Mouse (Mus musculus) hindbrain, embryonic 11.5 days (tissue): ENCODE results near the gene Ppm1h. TPM values are rescaled to one million over a fixed set of nuclear protein-coding genes. Genes with fewer than 3 reads are reported as not detected.
"Not testable (repeated sequence)": the region's sequence is repeated elsewhere in the genome, so short reads cannot be mapped to it uniquely, and the experiment has no call there.

Experiments
- ATAC-seq: fragments of 200-750 bp; cut with Nextera tagmentation; 2 replicates; pipeline ENCODE4 v1.8.0; 2017; ENCODE audit warnings: mild to moderate bottlenecking, moderate TSS enrichment, moderate library complexity; ENCODE audit not compliant: low FRiP score
- DNase-seq: peaks from one replicate; pipeline ENCODE4 v3.0.0-alpha.2; 2015; ENCODE audit warnings: low spot score
- H3K27ac ChIP-seq: fragments of 300-500 bp; sonication (generic); 2 replicates; pipeline ENCODE4 v1.5.1; 2014; ENCODE audit warnings: mild to moderate bottlenecking, low read depth, low read length
- H3K27me3 ChIP-seq: fragments of 300-500 bp; sonication (generic); 2 replicates; pipeline ENCODE4 v1.6.1; 2014; ENCODE audit warnings: mild to moderate bottlenecking, low read length, moderate library complexity, mixed read lengths; ENCODE audit not compliant: control insufficient read depth, insufficient read depth
- H3K36me3 ChIP-seq: fragments of 300-500 bp; sonication (generic); 2 replicates; pipeline ENCODE4 v1.6.1; 2014; ENCODE audit warnings: mild to moderate bottlenecking, low read length, moderate library complexity, mixed read lengths; ENCODE audit not compliant: control insufficient read depth, insufficient read depth
- H3K4me1 ChIP-seq: fragments of 300-500 bp; sonication (generic); replicated peaks from 2 replicates; pipeline ENCODE4 v1.6.1; 2014; ENCODE audit warnings: low read length, mixed read lengths; ENCODE audit not compliant: control insufficient read depth, insufficient read depth
- H3K4me2 ChIP-seq: fragments of 300-500 bp; sonication (generic); replicated peaks from 2 replicates; pipeline ENCODE4 v1.6.1; 2014; ENCODE audit warnings: mild to moderate bottlenecking, low read depth, low read length
- H3K4me3 ChIP-seq: fragments of 300-500 bp; sonication (generic); 2 replicates; pipeline ENCODE4 v1.5.1; 2014; ENCODE audit warnings: low read depth, low read length
- H3K9ac ChIP-seq: fragments of 300-500 bp; sonication (generic); 2 replicates; pipeline ENCODE4 v1.6.1; 2014; ENCODE audit warnings: low read depth, low read length
- H3K9me3 ChIP-seq: fragments of 300-500 bp; sonication (generic); 2 replicates; pipeline ENCODE4 v1.6.1; 2016; ENCODE audit warnings: low read length; ENCODE audit not compliant: control insufficient read depth
- WGBS: fragments of 180-500 bp; shearing (Covaris S2); extraction: QIAGEN DNeasy Blood & Tissue Kit; methylation state at CpG from one replicate; pipeline ENCODE4 v1.1.7; 2014; 5-methylcytosine and 5-hydroxymethylcytosine counted together
- polyA plus RNA-seq: library from polyadenylated mRNA; unstranded; fragments of >200 nt; fragmentation: Nextera tagmentation; extraction: Ambion mirVana; gene quantifications from 2 replicates; pipeline ENCODE4 v1.2.1, GENCODE M21; 2014

The Ppm1h gene
- polyA plus RNA-seq, 1 experiment from 2014 or later = 9.7 TPM

DNA sequence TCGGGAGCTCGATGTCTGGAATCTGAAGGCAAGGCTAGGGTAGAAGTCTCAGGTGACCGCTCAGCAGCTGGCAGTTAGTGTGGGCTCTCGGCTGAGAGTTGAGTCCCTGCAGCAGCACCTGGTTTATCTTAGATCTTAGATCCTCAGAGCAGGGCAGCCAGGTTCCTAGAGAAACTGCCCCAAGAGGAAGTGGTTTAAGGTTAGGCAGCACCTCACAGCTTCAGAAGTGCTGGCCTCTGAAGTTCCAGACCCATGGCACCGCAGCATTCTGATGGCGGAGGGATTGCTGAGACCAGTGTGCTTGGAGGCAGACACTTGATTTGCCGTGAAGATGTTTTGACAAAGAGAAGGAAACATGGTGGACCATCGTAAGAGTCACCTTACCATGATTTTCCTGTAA is 237.3 kb downstream of the Ppm1h start:
- no peaks in the 10 kb centered on the region for H3K27me3 ChIP-seq
- peaks cover 7% of the 10 kb centered on the region for H3K4me1 ChIP-seq
- 79% methylated on average over 8 of the region's 8 CpGs for WGBS
- H3K9ac ChIP-seq = no peak overlapping the region
- H3K36me3 ChIP-seq = no peaks in the 10 kb centered on the region
- no peak for DNase-seq
- no peak overlapping the region for H3K4me2 ChIP-seq
- ATAC-seq = no peak
- no peak overlapping the region for H3K4me3 ChIP-seq
- H3K9me3 ChIP-seq = no peaks in the 10 kb centered on the region
- H3K27ac ChIP-seq = 0 out of 2 replicates have a peak overlapping the region, but pooled peaks have one; percentile 5

DNA sequence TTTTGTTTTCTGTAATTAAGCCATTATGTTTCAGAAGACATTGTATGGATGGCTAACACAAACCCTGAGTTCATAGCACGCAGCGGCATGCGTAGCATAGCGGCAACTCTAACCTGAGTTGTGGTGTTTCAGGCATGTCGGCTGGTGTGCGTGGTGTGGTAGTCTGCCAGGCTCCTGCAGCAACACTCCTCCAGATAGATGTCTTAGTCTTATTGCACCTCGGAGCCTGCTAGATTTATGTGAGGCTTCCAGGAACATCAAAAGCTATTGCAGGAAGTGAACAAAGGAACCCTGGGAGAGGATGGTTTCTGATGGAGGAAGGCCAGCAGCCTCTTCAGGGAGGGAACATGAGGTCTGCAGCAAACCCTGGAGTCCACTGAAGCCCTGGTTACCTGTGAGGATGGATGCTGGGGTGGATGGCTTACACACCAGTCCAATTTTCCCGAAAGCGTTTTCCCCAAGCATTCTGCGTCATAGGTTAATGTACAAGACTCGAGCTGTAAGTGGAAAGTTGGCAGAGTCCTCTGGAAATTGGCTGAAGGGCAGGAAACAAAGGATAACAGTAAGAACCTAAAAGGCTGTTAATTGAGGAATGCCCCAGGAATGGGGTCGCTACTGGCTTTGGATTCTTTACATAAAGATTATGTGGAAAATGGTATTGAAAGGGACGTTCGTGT is 239.2 kb downstream of the Ppm1h start:
- H3K9ac ChIP-seq = no peak overlapping the region
- DNase-seq (no peak), ATAC-seq (no peak)
- no peaks in the 10 kb centered on the region for H3K27me3 ChIP-seq
- H3K4me3 ChIP-seq = no peak overlapping the region
- no peaks in the 10 kb centered on the region for H3K36me3 ChIP-seq
- 94% methylated on average over 14 of the region's 14 CpGs for WGBS
- H3K4me2 ChIP-seq = no peak overlapping the region
- H3K4me1 ChIP-seq = peaks cover 3% of the 10 kb centered on the region; the same call in 1 of the 2 replicates
- H3K9me3 ChIP-seq = no peaks in the 10 kb centered on the region
- no peak overlapping the region for H3K27ac ChIP-seq

DNA sequence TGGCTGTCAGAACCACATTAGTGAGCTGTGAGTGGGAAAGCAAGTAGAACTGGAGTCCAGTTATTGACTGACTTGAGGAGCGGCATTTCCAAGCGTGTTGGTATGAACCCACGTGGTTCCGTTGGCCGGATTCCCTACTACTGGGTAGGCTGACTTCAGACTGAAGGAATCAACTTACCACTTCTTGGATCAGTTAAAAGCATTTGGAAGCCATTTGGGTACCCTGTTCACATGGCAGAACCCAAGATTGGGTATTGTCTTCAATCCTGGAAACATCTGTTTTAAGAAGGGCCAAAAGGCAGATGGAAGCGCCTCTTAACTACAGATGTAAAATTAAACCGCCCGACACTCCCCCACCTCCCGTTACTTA is 239.7 kb downstream of the Ppm1h start:
- H3K4me3 ChIP-seq = no peak overlapping the region
- WGBS = 95% methylated on average over 9 of the region's 9 CpGs
- no peaks in the 10 kb centered on the region for H3K27me3 ChIP-seq
- DNase-seq (no peak), ATAC-seq (no peak)
- no peaks in the 10 kb centered on the region for H3K4me1 ChIP-seq
- H3K9me3 ChIP-seq = no peaks in the 10 kb centered on the region
- no peaks in the 10 kb centered on the region for H3K36me3 ChIP-seq
- no peak overlapping the region for H3K27ac ChIP-seq
- no peak overlapping the region for H3K9ac ChIP-seq
- no peak overlapping the region for H3K4me2 ChIP-seq

DNA sequence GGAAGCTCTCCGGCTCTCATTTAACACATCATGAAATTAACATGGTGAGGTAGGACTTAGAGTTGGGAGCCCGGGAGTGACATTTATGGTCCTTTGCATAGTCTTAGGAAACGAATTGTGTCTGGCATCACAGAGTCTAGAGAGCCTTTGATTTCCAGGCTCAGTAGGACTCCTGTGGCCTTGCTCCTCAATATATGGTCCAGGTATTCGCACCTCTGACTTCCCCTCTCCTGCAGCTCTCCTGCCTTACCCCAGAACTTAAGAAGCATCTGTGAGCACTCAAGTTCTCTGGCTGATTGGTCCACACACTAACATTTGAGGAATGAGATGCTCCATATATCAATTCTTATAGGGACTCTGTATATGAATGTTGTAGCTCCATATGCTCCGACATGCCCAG is 240.2 kb downstream of the Ppm1h start:
- no peak overlapping the region for H3K4me3 ChIP-seq
- H3K36me3 ChIP-seq = no peaks in the 10 kb centered on the region
- H3K27ac ChIP-seq = no peak overlapping the region
- no peaks in the 10 kb centered on the region for H3K4me1 ChIP-seq
- ATAC-seq (no peak), DNase-seq (no peak)
- no peak overlapping the region for H3K4me2 ChIP-seq
- H3K9me3 ChIP-seq = no peaks in the 10 kb centered on the region
- WGBS = 98% methylated on average over 5 of the region's 5 CpGs
- H3K27me3 ChIP-seq = no peaks in the 10 kb centered on the region
- H3K9ac ChIP-seq = no peak overlapping the region

DNA sequence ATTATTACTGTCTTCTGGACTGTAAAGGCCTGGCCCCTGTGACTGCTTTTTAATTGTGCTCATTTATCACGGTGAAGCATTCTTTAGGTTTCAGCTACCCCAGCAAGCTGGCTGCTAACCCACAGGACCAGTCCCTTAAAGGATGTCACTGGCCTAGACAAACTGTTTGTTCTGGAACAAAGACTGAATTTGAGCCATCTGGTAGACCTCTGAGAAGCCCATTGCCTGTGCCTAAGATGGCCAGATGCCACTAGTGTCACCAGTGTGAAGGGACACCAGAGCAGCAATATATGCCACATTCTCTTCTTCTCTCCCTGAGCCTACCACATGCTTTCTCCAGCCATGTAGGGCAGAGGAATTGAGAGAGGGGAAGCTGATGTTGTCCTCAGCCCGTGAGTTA is 240.9 kb downstream of the Ppm1h start:
- Histone ChIP-seq H3K4me2 (no peak overlapping the region), H3K9me3 (no peaks in the 10 kb centered on the region), H3K36me3 (no peaks in the 10 kb centered on the region), H3K4me1 (no peaks in the 10 kb centered on the region), H3K27ac (no peak overlapping the region), H3K4me3 (no peak overlapping the region), H3K27me3 (no peaks in the 10 kb centered on the region), H3K9ac (no peak overlapping the region)
- no peak for DNase-seq
- no peak for ATAC-seq
- WGBS = 85% methylated on average over 2 of the region's 2 CpGs

DNA sequence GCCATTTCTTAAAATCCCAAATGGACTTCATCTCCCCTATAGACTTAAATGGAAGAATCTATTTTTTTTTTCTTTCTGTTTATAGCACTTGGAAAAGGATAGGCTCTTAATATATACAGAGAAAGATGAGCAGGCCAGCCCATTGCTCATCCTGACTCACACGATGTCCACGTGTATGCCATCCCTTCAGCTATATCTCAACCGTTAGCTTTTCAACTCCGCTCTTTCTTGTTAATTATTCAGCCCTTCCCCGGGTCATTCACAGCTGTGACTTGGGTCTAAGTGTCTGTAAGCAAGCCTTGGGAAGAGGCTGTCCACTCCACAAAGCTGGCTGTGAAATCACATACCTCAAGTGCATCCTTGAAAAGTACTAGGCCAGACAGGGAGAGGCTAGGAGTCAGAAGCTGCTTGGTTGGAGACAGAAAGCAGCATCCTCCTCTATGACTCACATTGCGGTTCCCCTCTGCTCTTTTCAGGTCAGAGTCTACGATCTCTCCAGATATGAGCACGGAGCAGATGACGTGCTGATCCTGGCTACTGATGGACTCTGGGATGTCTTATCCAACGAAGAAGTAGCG is 241.7 kb downstream of the Ppm1h start:
- no peak overlapping the region for H3K4me3 ChIP-seq
- no peaks in the 10 kb centered on the region for H3K27me3 ChIP-seq
- no peak overlapping the region for H3K4me2 ChIP-seq
- no peak for DNase-seq
- WGBS = 95% methylated on average over 11 of the region's 11 CpGs
- H3K9me3 ChIP-seq = no peaks in the 10 kb centered on the region
- H3K27ac ChIP-seq = no peak overlapping the region
- no peak for ATAC-seq
- H3K9ac ChIP-seq = no peak overlapping the region
- H3K4me1 ChIP-seq = no peaks in the 10 kb centered on the region
- no peaks in the 10 kb centered on the region for H3K36me3 ChIP-seq

DNA sequence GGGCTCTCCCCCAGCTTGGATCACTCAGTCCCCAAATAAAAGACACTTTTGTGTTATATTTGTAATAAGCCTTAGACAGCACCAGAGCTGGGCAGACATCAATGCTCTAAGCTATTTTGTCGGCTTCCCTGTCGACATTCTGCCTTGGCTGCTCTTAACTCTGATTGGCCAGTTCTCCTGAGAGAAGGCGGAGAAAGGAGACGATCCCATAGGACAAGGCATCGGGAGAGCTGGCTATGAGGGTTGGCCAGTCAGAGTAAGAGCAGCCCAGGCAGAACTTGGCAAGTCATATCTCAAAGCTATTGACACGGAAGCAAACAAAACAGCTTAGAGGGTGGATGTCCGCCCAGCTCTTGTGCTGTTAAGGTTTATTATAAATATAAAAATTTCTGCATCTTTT is 243.7 kb downstream of the Ppm1h start:
- DNase-seq = peak; percentile 22
- Histone ChIP-seq H3K4me3 (no peak overlapping the region), H3K27ac (no peak overlapping the region), H3K4me1 (no peaks in the 10 kb centered on the region), H3K36me3 (no peaks in the 10 kb centered on the region), H3K4me2 (no peak overlapping the region), H3K27me3 (no peaks in the 10 kb centered on the region), H3K9me3 (no peaks in the 10 kb centered on the region), H3K9ac (no peak overlapping the region)
- 44% methylated on average over 7 of the region's 7 CpGs for WGBS
- peak; percentile 27; the same call in 1 of the 2 replicates for ATAC-seq

DNA sequence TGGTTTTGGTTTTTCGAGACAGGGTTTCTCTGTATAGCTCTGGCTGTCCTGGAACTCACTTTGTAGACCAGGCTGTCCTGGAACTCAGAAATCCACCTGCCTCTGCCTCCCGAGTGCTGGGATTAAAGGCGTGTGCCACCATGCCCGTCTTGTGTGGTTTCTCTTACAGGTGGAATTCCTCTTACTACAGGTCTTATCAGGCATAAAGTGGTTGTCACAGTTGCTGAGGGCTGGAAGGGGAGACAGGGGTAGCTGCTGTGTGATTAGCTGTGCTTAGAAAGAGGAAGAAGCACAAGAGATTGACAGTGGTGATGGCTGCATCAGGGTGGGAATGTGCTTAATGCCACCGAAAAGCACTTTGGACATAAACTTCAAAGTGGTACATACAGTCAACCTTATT is 246.0 kb downstream of the Ppm1h start:
- not testable (repeated sequence) for H3K9ac ChIP-seq, H3K9me3 ChIP-seq, H3K27me3 ChIP-seq, H3K36me3 ChIP-seq, H3K27ac ChIP-seq, H3K4me3 ChIP-seq, ATAC-seq, H3K4me1 ChIP-seq, H3K4me2 ChIP-seq, DNase-seq
- WGBS = 97% methylated on average over 5 of the region's 5 CpGs

DNA sequence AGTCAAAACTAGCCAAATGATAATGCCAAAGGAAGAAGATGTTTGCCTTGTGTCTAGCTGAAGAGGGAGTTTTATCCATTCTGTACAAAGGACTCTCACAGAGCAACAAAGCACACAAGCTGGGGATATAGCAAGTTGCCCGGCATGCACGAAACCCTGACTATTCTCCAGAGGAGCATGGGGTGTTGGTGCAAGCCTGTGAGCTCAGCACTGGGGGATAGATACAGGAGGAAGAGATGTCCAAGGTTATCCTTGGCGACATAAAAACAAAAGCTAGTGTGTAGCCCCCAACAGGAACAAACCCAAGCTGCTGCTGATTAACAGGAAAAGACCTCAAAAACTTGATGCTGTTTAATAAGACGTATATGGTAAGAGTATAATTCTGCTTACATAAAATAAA is 247.7 kb downstream of the Ppm1h start:
- no peak for DNase-seq
- Histone ChIP-seq H3K27me3 (no peaks in the 10 kb centered on the region), H3K4me3 (no peak overlapping the region), H3K9me3 (no peaks in the 10 kb centered on the region), H3K4me2 (no peak overlapping the region), H3K4me1 (0 out of 2 replicates have a peak, but pooled peaks cover 8% of the 10 kb centered on the region), H3K27ac (no peak overlapping the region), H3K36me3 (no peaks in the 10 kb centered on the region), H3K9ac (no peak overlapping the region)
- no peak for ATAC-seq
- 94% methylated on average over 4 of the region's 4 CpGs for WGBS
